Mouse (Mus musculus) right cerebral cortex, postnatal 10 days (tissue): Measurements from ENCODE around the gene Mansc1.

Experiments used
- DNase-seq, 2 experiments: peaks; one replicate each; pipeline ENCODE4 v3.0.0; 2021; ENCODE audit warnings: low spot score in 2 of 2

Mansc1 gene

GRCm38 (mm10) chr6:134639900-134640299, 7.6 kb upstream of the Mansc1 start:
- DNase-seq, result no peak

DNA sequence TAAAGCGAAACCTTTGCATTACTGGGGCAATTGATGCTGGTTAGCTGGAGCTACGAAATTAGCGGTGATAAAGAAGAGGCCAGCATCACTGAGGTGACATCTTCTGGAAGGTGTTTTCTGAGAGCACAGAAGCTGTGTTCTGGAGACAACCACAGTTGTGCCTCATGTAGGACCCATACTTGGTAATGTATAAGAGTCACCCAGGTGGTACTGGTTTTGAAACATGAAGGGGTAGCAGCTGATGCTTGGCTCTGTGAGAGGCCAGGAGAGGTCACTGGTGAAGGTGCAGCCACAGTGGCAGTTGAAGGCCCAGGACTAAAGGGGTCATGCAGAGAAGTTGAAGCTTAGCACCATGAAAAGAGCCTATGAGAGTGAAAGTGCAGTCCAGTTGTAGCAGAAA, 6.9 kb upstream of the Mansc1 start, which contains the start of gene Borcs5:
Borcs5 (plus strand) TSS at position 301 of the 400 bp plus-strand sequence.
- no peak for DNase-seq

GRCm38 (mm10) chr6:134636476-134636875, 4.2 kb upstream of the Mansc1 start:
- no peak for DNase-seq

GRCm38 (mm10) chr6:134633553-134633952, 1.3 kb upstream of the Mansc1 start:
- no peak for DNase-seq

DNA sequence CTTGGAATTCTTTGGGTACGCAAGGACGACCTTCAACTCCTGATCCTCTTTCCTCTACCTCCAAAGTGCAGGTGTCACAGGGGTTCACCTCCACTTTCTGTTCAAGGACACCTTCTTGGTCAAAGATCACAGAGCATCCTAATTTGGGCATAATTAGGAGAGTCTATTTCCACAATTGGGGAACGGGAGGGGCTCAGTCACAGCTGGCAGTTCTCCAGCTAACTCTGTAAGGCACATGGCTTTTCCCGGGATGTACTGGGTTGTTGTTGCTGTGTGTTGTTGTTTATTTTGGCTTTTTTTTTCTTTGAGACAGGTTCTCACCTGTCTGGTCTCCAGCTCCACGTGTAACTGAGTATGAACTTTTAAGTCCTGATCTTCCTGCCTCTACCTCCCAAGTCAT, 468 bp upstream of the Mansc1 start:
- DNase-seq, result no peak

- no peak for DNase-seq
Measured at GRCm38 (mm10) chr6:134630447-134630846, 1.8 kb downstream of the Mansc1 start.

DNA sequence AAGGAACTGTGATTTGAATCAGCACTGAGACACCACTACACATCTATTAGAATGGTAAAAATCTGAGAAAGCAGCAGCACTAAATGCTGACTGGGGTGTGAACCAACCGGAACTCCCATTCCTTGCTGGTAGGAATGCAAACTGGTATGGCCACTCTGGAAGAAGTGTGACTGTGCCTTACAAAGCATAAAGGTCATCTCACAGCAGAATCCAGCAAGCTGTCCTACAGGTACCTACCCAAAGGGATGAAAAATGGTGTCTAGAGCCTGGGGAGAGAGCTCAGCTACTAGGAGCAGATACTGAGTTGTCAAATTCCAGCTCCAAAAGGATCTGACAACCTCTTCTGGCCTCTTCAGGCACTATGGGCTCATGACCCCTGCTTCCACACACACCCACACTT, 5.7 kb downstream of the Mansc1 start:
- DNase-seq, result no peak

- no peak for DNase-seq
Measured at GRCm38 (mm10) chr6:134625431-134625830, 6.9 kb downstream of the Mansc1 start.

DNA sequence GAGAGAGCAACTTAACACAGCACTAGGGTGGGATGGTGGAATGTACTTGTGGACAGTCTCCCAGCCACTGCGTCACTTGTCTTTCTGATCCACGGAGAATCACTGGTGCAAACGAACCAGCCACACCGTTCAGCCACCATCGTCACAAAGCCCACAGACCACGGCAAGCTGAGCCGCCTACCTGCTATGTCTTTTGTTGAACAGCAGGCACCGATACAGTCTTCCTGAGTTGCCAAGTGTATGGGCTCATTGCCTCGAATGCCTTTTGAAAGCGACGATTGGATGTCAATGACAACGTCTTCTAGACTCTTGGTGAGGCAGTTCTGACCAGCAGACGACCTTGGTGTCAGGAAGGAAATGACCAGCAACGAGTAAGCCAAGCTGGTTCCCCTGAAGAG, 10.7 kb downstream of the Mansc1 start:
- peak in 1 of 2 experiments; percentile 53 for DNase-seq

- DNase-seq, result peak; percentile 73 to 76
Measured at GRCm38 (mm10) chr6:134620846-134621551, 11.3 kb downstream of the Mansc1 start.

GRCm38 (mm10) chr6:134620129-134620528, 12.2 kb downstream of the Mansc1 start:
- DNase-seq, result no peak

DNA sequence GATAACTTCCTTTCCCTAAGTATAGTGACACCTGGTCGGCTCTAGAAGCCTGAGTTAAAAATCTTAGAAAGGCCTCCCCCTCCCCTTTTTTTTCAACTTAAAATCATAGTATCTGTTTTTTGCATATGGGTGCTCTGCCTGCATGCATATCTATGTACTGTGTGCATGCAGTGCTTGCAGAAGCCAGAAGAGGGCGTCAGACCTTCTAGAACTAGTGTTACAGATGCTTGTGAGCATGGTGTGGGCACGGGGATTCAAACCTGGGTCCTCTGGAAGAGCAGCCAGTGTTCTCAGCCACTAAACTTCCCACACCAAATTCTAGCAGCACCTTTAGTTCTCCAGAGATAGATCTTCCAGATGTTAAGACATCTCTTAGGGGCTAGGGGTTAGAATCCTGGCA, 14.7 kb downstream of the Mansc1 start:
- no peak for DNase-seq

GRCm38 (mm10) chr6:134614723-134615648, 17.3 kb downstream of the Mansc1 start:
- peak; percentile 89 to 92 for DNase-seq

DNA sequence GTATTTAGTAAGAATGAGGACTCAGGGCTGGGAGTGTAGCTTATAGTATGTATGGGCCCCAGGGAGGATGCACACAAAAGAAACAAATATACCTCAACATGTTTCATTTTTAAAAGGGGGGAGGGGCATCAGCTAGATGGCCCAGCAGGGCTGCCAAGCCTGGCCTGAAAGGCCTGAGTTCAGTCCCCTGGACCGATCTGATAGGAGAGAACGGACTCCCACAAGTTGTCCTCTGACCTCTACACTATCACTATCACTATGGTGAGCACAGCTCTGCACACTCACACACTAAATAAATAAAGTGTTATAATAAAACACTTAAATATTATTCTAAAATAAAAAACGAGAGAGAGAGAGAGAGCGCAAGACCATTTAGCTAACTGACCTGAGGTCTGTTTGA, 18.0 kb downstream of the Mansc1 start:
- no peak for DNase-seq

DNA sequence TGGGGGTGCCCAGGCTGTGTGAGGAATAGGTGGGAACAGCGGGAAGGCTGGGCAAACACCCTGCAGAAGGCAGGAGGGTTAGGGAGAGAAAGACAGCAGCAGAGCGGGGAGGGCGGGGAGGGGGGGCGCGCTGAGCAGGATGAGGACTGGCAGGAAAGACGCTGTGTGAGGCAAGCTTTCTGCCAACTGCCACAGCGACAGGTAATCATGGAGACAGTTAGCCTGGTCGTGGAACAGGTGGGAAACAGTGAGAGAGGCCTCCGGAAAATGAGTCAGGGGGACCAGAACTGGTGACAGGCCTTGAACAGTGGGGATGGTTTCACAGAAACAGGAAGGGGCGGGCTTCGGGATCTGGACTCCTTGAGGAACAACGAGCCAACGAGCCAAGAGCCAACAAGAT, 20.4 kb downstream of the Mansc1 start:
- peak in 1 of 2 experiments; percentile 44 for DNase-seq

- no peak for DNase-seq
Measured at GRCm38 (mm10) chr6:134610380-134610779, 21.9 kb downstream of the Mansc1 start.

- DNase-seq, result no peak
Measured at GRCm38 (mm10) chr6:134606949-134607746, 25.1 kb downstream of the Mansc1 start.

DNA sequence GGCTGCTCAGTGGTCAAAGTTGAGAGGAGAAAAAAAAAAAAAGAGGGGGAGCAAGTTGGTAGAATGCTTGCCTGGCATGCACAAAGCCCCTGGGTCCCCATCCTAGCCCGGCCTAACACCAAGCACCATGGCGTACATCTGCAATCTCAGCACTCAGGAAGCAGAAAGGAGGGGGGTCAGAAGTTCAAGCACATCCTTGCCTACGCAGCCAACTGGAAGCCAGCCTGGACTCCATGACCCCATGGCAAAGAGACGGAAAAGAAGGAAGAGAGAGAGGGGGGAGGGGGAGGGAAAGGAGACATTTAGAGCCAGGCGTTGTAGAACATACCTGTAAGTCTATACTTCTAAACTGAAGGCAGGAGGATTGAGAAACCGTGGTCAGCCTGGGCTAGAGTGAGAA, 25.7 kb downstream of the Mansc1 start:
- no peak for DNase-seq

GRCm38 (mm10) chr6:134605196-134605595, 27.1 kb downstream of the Mansc1 start:
- DNase-seq, result no peak

DNA sequence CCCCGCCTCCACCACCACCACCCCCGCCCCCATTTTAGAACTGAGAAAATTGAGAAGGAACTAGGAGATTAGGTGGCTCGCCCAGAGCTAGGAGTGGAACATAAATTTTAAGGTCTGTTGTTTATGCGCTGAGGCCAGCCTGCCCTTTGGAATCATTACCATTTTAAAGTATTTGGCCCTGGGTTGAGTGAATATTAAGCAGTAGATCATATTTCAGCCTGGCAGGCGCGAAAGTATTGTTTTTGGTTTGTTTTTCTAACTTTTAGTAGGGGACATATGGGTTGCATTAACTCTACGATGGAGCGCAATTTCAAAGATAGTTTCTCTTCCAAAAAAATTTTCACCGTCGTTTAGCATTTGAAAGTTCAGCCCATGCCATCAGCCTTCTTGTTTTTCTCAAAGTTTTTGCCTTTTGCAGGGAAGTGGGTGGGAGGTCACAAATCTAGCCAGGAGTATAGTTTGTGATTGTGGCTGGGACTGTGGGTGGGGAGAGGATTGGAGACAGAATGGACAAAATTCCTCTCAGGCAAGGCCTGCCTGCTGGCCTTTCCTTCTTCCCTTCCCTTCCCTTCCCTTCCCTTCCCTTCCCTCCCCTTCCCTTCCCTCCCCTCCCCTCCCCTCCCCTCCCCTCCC, 29.8 kb downstream of the Mansc1 start:
- no peak for DNase-seq

DNA sequence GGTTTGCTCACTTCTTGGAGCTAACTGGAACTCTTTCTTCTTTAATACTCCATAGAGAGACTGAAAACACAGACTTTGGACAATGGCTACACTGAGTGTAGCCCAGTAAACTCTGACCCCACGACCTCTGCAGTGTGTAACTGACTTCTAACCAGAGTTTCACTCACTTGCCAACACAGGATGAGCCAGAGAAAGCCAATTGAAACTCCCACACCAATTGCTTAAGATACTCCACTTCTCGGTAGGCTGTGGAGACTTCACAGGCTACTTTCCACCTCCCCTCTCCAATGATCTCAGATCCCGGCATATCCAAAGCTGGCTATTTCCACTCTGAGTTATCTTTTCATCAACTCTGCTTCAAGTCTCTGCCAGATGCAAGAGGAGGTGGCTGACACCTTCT, 30.5 kb downstream of the Mansc1 start:
- DNase-seq, result no peak

DNA sequence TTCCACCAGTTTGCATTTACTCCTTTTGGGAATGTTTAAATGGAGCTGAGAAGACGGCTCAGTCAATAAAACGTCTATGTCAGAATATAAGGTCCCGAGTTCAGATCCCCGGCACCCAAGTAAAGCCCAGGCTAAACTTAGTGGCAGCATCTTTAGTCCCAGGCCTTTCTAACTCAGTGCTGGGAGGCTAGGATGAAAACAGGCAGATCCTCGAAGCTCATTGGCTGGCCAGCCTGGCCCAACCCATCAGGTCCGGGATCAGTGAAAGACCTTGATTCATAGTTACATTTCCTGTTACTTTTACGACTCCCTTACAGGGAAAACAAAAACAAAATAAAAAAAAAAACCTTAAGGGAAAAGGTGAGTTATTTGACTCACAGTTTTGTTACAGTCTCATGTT, 31.2 kb downstream of the Mansc1 start:
- DNase-seq, result no peak
